Mouse (Mus musculus) E14TG2a.4 (cell line): Measurements from ENCODE around the gene Dpp6.

Experiments used
- CTCF ChIP-seq: conservative IDR thresholded peaks from 2 replicates; pipeline ENCODE4 v1.5.1; 2014; ENCODE audit warnings: low read length
- NANOG ChIP-seq: IDR thresholded peaks from 2 replicates; pipeline ENCODE4 v1.6.1; 2014; ENCODE audit warnings: borderline replicate concordance, low read length, mixed read lengths

DNA sequence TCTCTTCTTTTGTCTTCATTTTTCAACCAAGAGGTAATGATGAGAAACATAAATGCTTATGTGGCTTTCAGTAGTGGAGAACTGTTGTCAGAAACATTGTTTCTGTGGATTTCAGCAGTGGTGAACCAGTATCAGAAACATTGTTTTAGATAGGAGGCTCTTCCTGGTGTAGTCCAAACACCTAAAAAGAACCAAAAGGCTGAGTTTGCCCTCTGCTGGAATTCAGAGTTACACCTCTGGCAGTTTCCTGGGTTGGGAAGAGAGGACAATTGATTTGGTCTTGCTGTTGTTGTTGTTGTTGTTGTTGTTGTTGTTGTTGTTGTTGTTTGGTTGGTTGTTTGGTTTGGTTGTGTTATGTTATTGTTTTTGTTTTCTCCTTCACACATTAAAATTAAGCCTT lies 58.4 kb downstream of the Dpp6 start:
- TF ChIP-seq CTCF (no peak; the same call in 1 of the 2 replicates), NANOG (no peak)
